Mouse (Mus musculus) ES-Bruce4 (cell line): ENCODE measurements around the gene Edar. TPM values are rescaled to one million over a fixed set of nuclear protein-coding genes. Genes with fewer than 3 reads are reported as not detected.

Experiments used
- H3K27ac ChIP-seq: 2 replicates; pipeline ENCODE4 v1.5.1; 2012; ENCODE audit warnings: low read length, inconsistent platforms; ENCODE audit not compliant: insufficient read depth
- H3K27me3 ChIP-seq: 2 replicates; pipeline ENCODE4 v1.6.1; 2012; ENCODE audit warnings: mild to moderate bottlenecking, low read length, inconsistent platforms; ENCODE audit not compliant: control insufficient read depth, poor library complexity, insufficient read depth, severe bottlenecking
- H3K36me3 ChIP-seq: 2 replicates; pipeline ENCODE4 v1.6.1; 2012; ENCODE audit warnings: inconsistent platforms, mild to moderate bottlenecking, low read length, moderate library complexity; ENCODE audit not compliant: control insufficient read depth, poor library complexity, insufficient read depth, severe bottlenecking
- H3K4me1 ChIP-seq: one replicate; pipeline ENCODE4 v1.8.1; 2011; ENCODE audit warnings: low read length; ENCODE audit not compliant: control insufficient read depth, insufficient read depth
- H3K4me3 ChIP-seq: 2 replicates; pipeline ENCODE4 v1.5.1; 2011; ENCODE audit warnings: low read depth, mild to moderate bottlenecking, low read length
- H3K9ac ChIP-seq: 2 replicates; pipeline ENCODE4 v1.6.1; 2012; ENCODE audit warnings: low read depth, mild to moderate bottlenecking, inconsistent platforms; ENCODE audit not compliant: poor library complexity, severe bottlenecking
- H3K9me3 ChIP-seq: replicated peaks from 2 replicates; pipeline ENCODE4 v1.6.1; 2012; ENCODE audit warnings: mild to moderate bottlenecking, low read length, inconsistent platforms; ENCODE audit not compliant: control insufficient read depth, poor library complexity, insufficient read depth, severe bottlenecking
- CTCF ChIP-seq: IDR thresholded peaks from one replicate; pipeline ENCODE4 v1.8.1; 2011; ENCODE audit warnings: low read depth, low read length
- EP300 ChIP-seq: IDR thresholded peaks from 2 replicates; pipeline ENCODE4 v1.6.1; 2011; ENCODE audit warnings: low read depth, low read length; ENCODE audit not compliant: insufficient read depth
- POLR2A ChIP-seq: IDR thresholded peaks from one replicate; pipeline ENCODE4 v1.8.1; 2011; ENCODE audit warnings: low read length; ENCODE audit not compliant: insufficient read depth
- polyA plus RNA-seq: library from polyadenylated mRNA; stranded (reverse); fragments of >200 nt; gene quantifications from 2 replicates; pipeline ENCODE4 v1.2.4, GENCODE M21; 2011; ENCODE audit warnings: low read depth; ENCODE audit not compliant: missing spikeins, insufficient read depth, insufficient read length

The Edar gene
- polyA plus RNA-seq, 1 experiment: not detected

GRCm38 (mm10) chr10:58700578-58700977 is 25.1 kb upstream of the Edar start:
- no peak overlapping the region for H3K4me3 ChIP-seq
- no peak for TF ChIP-seq POLR2A
- TF ChIP-seq EP300: no peak
- no peak for TF ChIP-seq CTCF
- no peaks in the 10 kb centered on the region for H3K36me3 ChIP-seq
- no peak overlapping the region for H3K27ac ChIP-seq
- no peaks in the 10 kb centered on the region for H3K9me3 ChIP-seq
- no peak overlapping the region for H3K9ac ChIP-seq
- no peaks in the 10 kb centered on the region for H3K27me3 ChIP-seq
- H3K4me1 ChIP-seq: no peaks in the 10 kb centered on the region

- no peaks in the 10 kb centered on the region for H3K9me3 ChIP-seq
- TF ChIP-seq EP300 (no peak), POLR2A (no peak), CTCF (no peak)
- no peaks in the 10 kb centered on the region for H3K4me1 ChIP-seq
- no peak overlapping the region for H3K4me3 ChIP-seq
- no peak overlapping the region for H3K9ac ChIP-seq
- H3K27ac ChIP-seq: no peak overlapping the region
- H3K36me3 ChIP-seq: no peaks in the 10 kb centered on the region
- H3K27me3 ChIP-seq: no peaks in the 10 kb centered on the region
Observed at GRCm38 (mm10) chr10:58700160-58700559, 24.7 kb upstream of the Edar start.

- TF ChIP-seq POLR2A (no peak), EP300 (no peak), CTCF (no peak)
Observed at GRCm38 (mm10) chr10:58698955-58699354, 23.5 kb upstream of the Edar start.

GRCm38 (mm10) chr10:58691051-58691450 is 15.6 kb upstream of the Edar start:
- Histone ChIP-seq H3K27me3 (no peaks in the 10 kb centered on the region), H3K9ac (no peak overlapping the region), H3K36me3 (no peaks in the 10 kb centered on the region), H3K4me3 (no peak overlapping the region), H3K9me3 (no peaks in the 10 kb centered on the region), H3K4me1 (no peaks in the 10 kb centered on the region), H3K27ac (no peak overlapping the region)
- no peak for TF ChIP-seq POLR2A
- TF ChIP-seq CTCF: no peak
- TF ChIP-seq EP300: no peak

More at GRCm38 (mm10) chr10:58698955-58699354, 23.5 kb upstream of the Edar start:
- Histone ChIP-seq H3K4me1 (no peaks in the 10 kb centered on the region), H3K4me3 (no peak overlapping the region), H3K9ac (no peak overlapping the region), H3K36me3 (no peaks in the 10 kb centered on the region), H3K27ac (no peak overlapping the region), H3K27me3 (no peaks in the 10 kb centered on the region), H3K9me3 (no peaks in the 10 kb centered on the region)

- H3K27me3 ChIP-seq: no peaks in the 10 kb centered on the region
- no peak overlapping the region for H3K9ac ChIP-seq
- no peak overlapping the region for H3K4me3 ChIP-seq
- H3K36me3 ChIP-seq: no peaks in the 10 kb centered on the region
- TF ChIP-seq EP300: no peak
- TF ChIP-seq POLR2A: no peak
- no peak for TF ChIP-seq CTCF
- H3K4me1 ChIP-seq: no peaks in the 10 kb centered on the region
- no peaks in the 10 kb centered on the region for H3K9me3 ChIP-seq
- no peak overlapping the region for H3K27ac ChIP-seq
Observed at GRCm38 (mm10) chr10:58679298-58679697, 3.8 kb upstream of the Edar start.

GRCm38 (mm10) chr10:58673278-58674061 is 2.0 kb downstream of the Edar start:
- H3K36me3 ChIP-seq: no peaks in the 10 kb centered on the region
- no peaks in the 10 kb centered on the region for H3K9me3 ChIP-seq
- no peak overlapping the region for H3K9ac ChIP-seq
- no peak overlapping the region for H3K27ac ChIP-seq
- TF ChIP-seq POLR2A (no peak), CTCF (peak; percentile 73)
- no peaks in the 10 kb centered on the region for H3K4me1 ChIP-seq
- no peaks in the 10 kb centered on the region for H3K27me3 ChIP-seq
- no peak overlapping the region for H3K4me3 ChIP-seq
